Mouse (Mus musculus) testis, postnatal 10 days (tissue): ENCODE results near the gene Sugp1.
"Not testable (repeated sequence)": the region's sequence is repeated elsewhere in the genome, so short reads cannot be mapped to it uniquely, and the experiment has no call there.

ENCODE experiments used
- DNase-seq: peaks from one replicate; pipeline ENCODE4 v3.0.0; 2021; ENCODE audit warnings: low spot score

The Sugp1 gene

GRCm38 (mm10) chr8:70042583-70043455, at the start of gene Sugp1, which contains the start of gene Mau2:
Gene Sugp1 (plus strand): TSS chr8:70042813.
Gene Mau2 (minus strand): TSS chr8:70042734.
- DNase-seq: peak; percentile 98

- DNase-seq: no peak
Observed at GRCm38 (mm10) chr8:69995422-69995775, 47.2 kb upstream of the Sugp1 start.

GRCm38 (mm10) chr8:69995776-69996588, 46.6 kb upstream of the Sugp1 start, which contains the start of gene Gatad2a:
Gene Gatad2a (minus strand): TSS chr8:69996384.
- peak; percentile 99 for DNase-seq

GRCm38 (mm10) chr8:69996589-69997285, 45.9 kb upstream of the Sugp1 start:
- no peak for DNase-seq

- no peak for DNase-seq
Observed at GRCm38 (mm10) chr8:69998706-69999105, 43.9 kb upstream of the Sugp1 start.

- no peak for DNase-seq
Observed at GRCm38 (mm10) chr8:69999236-69999635, 43.4 kb upstream of the Sugp1 start.

GRCm38 (mm10) chr8:70000226-70000625, 42.4 kb upstream of the Sugp1 start:
- no peak for DNase-seq

- no peak for DNase-seq
Observed at GRCm38 (mm10) chr8:70001176-70001891, 41.3 kb upstream of the Sugp1 start.

GRCm38 (mm10) chr8:70001892-70002191, 40.8 kb upstream of the Sugp1 start:
- DNase-seq: not testable (repeated sequence)

GRCm38 (mm10) chr8:70003204-70003657, 39.4 kb upstream of the Sugp1 start:
- no peak for DNase-seq

- DNase-seq: no peak
Observed at GRCm38 (mm10) chr8:70004345-70004744, 38.3 kb upstream of the Sugp1 start.

GRCm38 (mm10) chr8:70005178-70005577, 37.4 kb upstream of the Sugp1 start:
- no peak for DNase-seq

- not testable (repeated sequence) for DNase-seq
Observed at GRCm38 (mm10) chr8:70010796-70011195, 31.8 kb upstream of the Sugp1 start.

- DNase-seq: no peak
Observed at GRCm38 (mm10) chr8:70012350-70012749, 30.3 kb upstream of the Sugp1 start.

- DNase-seq: no peak
Observed at GRCm38 (mm10) chr8:70012763-70013162, 29.9 kb upstream of the Sugp1 start.

- DNase-seq: no peak
Observed at GRCm38 (mm10) chr8:70015017-70015416, 27.6 kb upstream of the Sugp1 start.

- no peak for DNase-seq
Observed at GRCm38 (mm10) chr8:70023596-70023995, 19.0 kb upstream of the Sugp1 start.

GRCm38 (mm10) chr8:70026151-70026550, 16.5 kb upstream of the Sugp1 start:
- no peak for DNase-seq

- DNase-seq: no peak
Observed at GRCm38 (mm10) chr8:70030255-70030654, 12.4 kb upstream of the Sugp1 start.

- no peak for DNase-seq
Observed at GRCm38 (mm10) chr8:70037994-70038393, 4.6 kb upstream of the Sugp1 start.

GRCm38 (mm10) chr8:70041885-70042546, 597 bp upstream of the Sugp1 start:
- peak; percentile 70 for DNase-seq
